Mouse (Mus musculus) midbrain, postnatal 0 days (tissue): Measurements from ENCODE around the gene Sgms2. TPM values are rescaled to one million over a fixed set of nuclear protein-coding genes. Genes with fewer than 3 reads are reported as not detected.

Source experiments
- ATAC-seq: fragments of 200-750 bp; cut with Nextera tagmentation; 2 replicates; pipeline ENCODE4 v1.8.0; 2017; ENCODE audit warnings: moderate number of reproducible peaks, mild to moderate bottlenecking, moderate TSS enrichment, moderate library complexity; ENCODE audit not compliant: low FRiP score
- DNase-seq: peaks from one replicate; pipeline ENCODE4 v3.0.0-alpha.2; 2015; ENCODE audit warnings: low spot score
- H3K27ac ChIP-seq: fragments of 300-500 bp; sonication (generic); 2 replicates; pipeline ENCODE4 v1.5.1; 2014; ENCODE audit warnings: low read depth, mild to moderate bottlenecking, low read length, mixed read lengths
- H3K27me3 ChIP-seq: fragments of 300-500 bp; sonication (generic); 2 replicates; pipeline ENCODE4 v1.6.1; 2014; ENCODE audit warnings: low read length, control low read depth, mixed read lengths; ENCODE audit not compliant: insufficient read depth
- H3K36me3 ChIP-seq: fragments of 300-500 bp; sonication (generic); 2 replicates; pipeline ENCODE4 v1.6.1; 2014; ENCODE audit warnings: low read length, control low read depth, mixed read lengths; ENCODE audit not compliant: insufficient read depth
- H3K4me1 ChIP-seq: fragments of 300-500 bp; sonication (generic); 2 replicates; pipeline ENCODE4 v1.6.1; 2014; ENCODE audit warnings: mild to moderate bottlenecking, control low read depth, antibody characterized with exemption, low read length, mixed read lengths; ENCODE audit not compliant: insufficient read depth
- H3K4me2 ChIP-seq: fragments of 300-500 bp; sonication (generic); 2 replicates; pipeline ENCODE4 v1.6.1; 2014; ENCODE audit warnings: low read depth, mild to moderate bottlenecking, low read length, mixed read lengths; ENCODE audit not compliant: poor library complexity, severe bottlenecking
- H3K4me3 ChIP-seq: fragments of 300-500 bp; sonication (generic); 2 replicates; pipeline ENCODE4 v1.5.1; 2014; ENCODE audit warnings: low read depth, mild to moderate bottlenecking, low read length, moderate library complexity
- H3K9ac ChIP-seq: fragments of 300-500 bp; sonication (generic); replicated peaks from 2 replicates; pipeline ENCODE4 v1.6.1; 2014; ENCODE audit warnings: mild to moderate bottlenecking, low read length, moderate library complexity, mixed read lengths; ENCODE audit not compliant: poor library complexity, severe bottlenecking
- H3K9me3 ChIP-seq: fragments of 300-500 bp; sonication (generic); 2 replicates; pipeline ENCODE4 v1.6.1; 2016; ENCODE audit warnings: low read length, control low read depth
- CTCF ChIP-seq: IDR thresholded peaks from 2 replicates; pipeline ENCODE4 v1.5.1; 2016; ENCODE audit warnings: antibody characterized with exemption, mild to moderate bottlenecking
- WGBS: fragments of 180-500 bp; shearing (Covaris S2); extraction: QIAGEN DNeasy Blood & Tissue Kit; methylation state at CpG from one replicate; pipeline ENCODE4 v1.1.7; 2014; 5-methylcytosine and 5-hydroxymethylcytosine counted together
- polyA plus RNA-seq: library from polyadenylated mRNA; unstranded; fragments of >200 nt; fragmentation: Nextera tagmentation; extraction: Ambion mirVana; gene quantifications from 2 replicates; pipeline ENCODE4 v1.2.1, GENCODE M21; 2015
- total RNA-seq: library from RNA; depleted of rRNA; stranded (reverse); fragments of >200 nt; gene quantifications from 2 replicates; pipeline ENCODE4 v1.2.3, GENCODE M21; 2014

Gene Sgms2
- total and polyA plus RNA-seq, 2 experiments from 2014 or later, result 1.9 to 10.6 TPM

DNA sequence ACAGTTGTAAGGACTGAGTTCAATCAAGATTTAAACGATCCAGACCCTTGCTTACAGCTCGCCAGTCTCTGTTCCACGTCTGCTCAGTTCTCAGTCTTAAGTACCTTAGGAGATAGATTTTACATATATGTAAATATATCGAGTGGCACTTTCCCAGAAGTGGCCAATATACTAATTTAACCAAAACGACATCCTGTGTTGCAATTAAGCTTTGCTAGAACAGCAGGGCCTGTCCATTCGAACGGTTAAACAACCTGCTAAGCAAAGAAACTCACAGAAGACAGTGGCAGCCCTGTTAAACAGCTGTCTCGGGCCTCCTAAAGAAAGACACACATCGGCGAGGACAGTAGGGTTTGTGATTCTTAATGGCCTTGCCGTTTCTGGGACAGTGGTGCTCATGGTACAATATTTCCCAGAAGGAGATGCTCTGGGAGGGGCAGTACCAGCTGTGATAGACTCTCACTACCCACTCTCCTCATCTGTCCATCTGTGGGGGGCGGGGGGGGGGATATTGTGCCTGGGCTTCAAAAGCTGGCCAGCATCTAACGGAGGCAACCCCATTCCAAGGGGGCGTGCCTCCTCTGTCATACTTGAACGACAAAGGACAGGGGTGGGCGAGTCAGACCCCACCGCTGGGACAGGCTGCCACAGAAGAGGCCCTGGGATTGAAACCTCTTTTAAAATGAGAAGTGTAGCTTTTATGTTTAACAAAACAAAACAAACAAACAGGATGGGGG, 9.1 kb downstream of the Sgms2 start:
- Histone ChIP-seq H3K4me3 (no peak overlapping the region), H3K4me2 (no peak overlapping the region), H3K27ac (no peak overlapping the region), H3K9ac (no peak overlapping the region), H3K36me3 (no peaks in the 10 kb centered on the region), H3K9me3 (no peaks in the 10 kb centered on the region), H3K4me1 (no peaks in the 10 kb centered on the region), H3K27me3 (no peaks in the 10 kb centered on the region)
- TF ChIP-seq CTCF, result no peak
- no peak for DNase-seq
- 57% methylated on average over 17 of the region's 17 CpGs for WGBS
- ATAC-seq, result no peak

DNA sequence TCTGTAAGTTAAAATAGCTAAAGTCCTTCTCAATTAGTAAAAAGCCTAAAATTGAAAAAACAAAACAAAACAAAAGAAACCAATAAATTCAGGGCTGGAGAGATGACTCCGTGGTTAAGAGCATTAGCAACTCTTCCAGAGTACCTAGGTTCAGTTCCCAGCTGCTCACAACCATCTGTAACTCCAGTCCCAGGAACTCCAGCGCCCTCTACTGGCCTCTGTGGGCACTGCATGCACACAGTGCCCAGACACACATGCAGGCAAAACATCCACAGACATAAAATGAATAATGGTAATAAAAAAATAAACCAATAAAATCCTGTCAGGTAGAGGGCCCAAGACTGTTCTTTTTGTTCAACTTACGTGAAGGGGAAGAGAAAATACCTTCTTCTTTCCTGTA, 10.6 kb downstream of the Sgms2 start:
- H3K27ac ChIP-seq, result no peak overlapping the region
- no peak overlapping the region for H3K4me3 ChIP-seq
- H3K27me3 ChIP-seq, result no peaks in the 10 kb centered on the region
- no peaks in the 10 kb centered on the region for H3K4me1 ChIP-seq
- peak; percentile 45 for TF ChIP-seq CTCF
- no peak overlapping the region for H3K4me2 ChIP-seq
- 63% methylated on average over 3 of the region's 3 CpGs for WGBS
- H3K9me3 ChIP-seq, result no peaks in the 10 kb centered on the region
- no peaks in the 10 kb centered on the region for H3K36me3 ChIP-seq
- H3K9ac ChIP-seq, result no peak overlapping the region
- ATAC-seq (no peak), DNase-seq (no peak)

DNA sequence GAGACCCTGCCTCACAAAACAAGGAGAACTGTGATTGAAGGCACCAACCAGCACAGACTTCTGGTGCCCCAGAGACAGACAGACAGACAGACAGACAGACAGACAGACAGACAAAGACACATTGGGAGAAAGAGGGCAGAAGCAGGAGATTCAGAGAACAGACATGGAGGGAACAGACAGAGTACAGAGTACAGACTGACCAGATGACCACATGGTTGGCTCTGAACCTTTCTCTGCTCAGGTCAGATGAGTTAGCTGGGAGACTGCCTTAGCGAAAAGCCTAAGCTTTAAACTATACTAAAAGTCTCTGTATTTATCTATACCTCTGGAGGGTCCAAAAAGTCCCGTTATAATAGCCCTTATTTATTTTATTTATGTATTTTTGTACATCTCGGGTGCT, 11.8 kb downstream of the Sgms2 start:
- Histone ChIP-seq H3K27me3 (no peaks in the 10 kb centered on the region), H3K36me3 (no peaks in the 10 kb centered on the region), H3K4me3 (no peak overlapping the region), H3K4me1 (no peaks in the 10 kb centered on the region), H3K4me2 (no peak overlapping the region), H3K27ac (no peak overlapping the region), H3K9ac (no peak overlapping the region), H3K9me3 (no peaks in the 10 kb centered on the region)
- no peak for DNase-seq
- ATAC-seq, result no peak
- TF ChIP-seq CTCF, result no peak
- 92% methylated on average over 3 of the region's 3 CpGs for WGBS

DNA sequence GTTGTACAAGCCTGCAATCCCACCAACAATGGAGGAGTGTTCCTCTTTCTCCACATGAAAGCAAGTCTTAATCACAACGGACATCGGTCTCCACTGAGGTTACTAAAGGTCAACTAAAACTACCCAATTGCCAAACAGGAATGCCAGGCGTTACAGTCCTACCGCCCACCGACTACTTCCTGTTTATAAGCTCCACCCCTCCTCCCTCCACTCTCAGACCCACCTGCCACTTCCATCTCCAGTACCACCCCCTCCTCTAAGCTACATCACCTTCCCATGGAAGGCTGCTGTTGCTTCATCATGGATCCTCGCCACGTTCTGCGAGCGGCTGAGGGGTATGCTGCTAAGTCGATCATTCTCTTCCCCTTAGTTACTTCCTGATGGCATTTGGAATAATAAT, 15.2 kb downstream of the Sgms2 start:
- H3K4me2 ChIP-seq, result no peak overlapping the region
- H3K9ac ChIP-seq, result no peak overlapping the region
- no peak for ATAC-seq

DNA sequence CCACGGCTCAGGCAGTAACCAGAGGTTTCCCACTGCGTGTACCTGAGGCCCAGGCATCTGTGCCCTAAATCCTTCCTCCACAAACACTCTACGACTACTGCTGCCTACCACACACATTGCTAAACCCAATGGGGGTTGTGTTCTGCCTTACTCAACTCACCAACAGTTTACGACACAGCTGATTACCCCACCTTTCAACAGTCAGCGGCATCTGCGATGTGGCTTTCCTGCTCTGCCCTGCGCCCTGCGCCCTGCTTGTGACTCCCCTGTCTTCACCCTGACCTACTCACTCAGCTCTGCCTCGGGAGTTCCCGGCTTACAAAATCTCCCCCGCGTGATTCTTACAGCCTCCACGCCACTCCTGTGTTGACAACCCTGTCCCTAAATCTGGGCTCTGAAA, 16.7 kb downstream of the Sgms2 start:
- no peak overlapping the region for H3K27ac ChIP-seq
- DNase-seq, result no peak
- H3K4me1 ChIP-seq, result 0 out of 2 replicates have a peak, but pooled peaks cover 3% of the 10 kb centered on the region
- no peaks in the 10 kb centered on the region for H3K9me3 ChIP-seq
- H3K4me2 ChIP-seq, result no peak overlapping the region
- WGBS, result 78% methylated on average over 13 of the region's 13 CpGs
- no peak for TF ChIP-seq CTCF
- ATAC-seq, result no peak
- H3K9ac ChIP-seq, result no peak overlapping the region
- H3K4me3 ChIP-seq, result no peak overlapping the region
- H3K27me3 ChIP-seq, result no peaks in the 10 kb centered on the region
- no peaks in the 10 kb centered on the region for H3K36me3 ChIP-seq

More for the DNA sequence above, 15.2 kb downstream of the Sgms2 start:
- H3K27ac ChIP-seq, result no peak overlapping the region
- no peak overlapping the region for H3K4me3 ChIP-seq
- no peaks in the 10 kb centered on the region for H3K27me3 ChIP-seq
- no peaks in the 10 kb centered on the region for H3K36me3 ChIP-seq
- TF ChIP-seq CTCF, result no peak
- H3K9me3 ChIP-seq, result no peaks in the 10 kb centered on the region
- no peak for DNase-seq
- H3K4me1 ChIP-seq, result no peaks in the 10 kb centered on the region
- WGBS, result 98% methylated on average over 10 of the region's 10 CpGs

DNA sequence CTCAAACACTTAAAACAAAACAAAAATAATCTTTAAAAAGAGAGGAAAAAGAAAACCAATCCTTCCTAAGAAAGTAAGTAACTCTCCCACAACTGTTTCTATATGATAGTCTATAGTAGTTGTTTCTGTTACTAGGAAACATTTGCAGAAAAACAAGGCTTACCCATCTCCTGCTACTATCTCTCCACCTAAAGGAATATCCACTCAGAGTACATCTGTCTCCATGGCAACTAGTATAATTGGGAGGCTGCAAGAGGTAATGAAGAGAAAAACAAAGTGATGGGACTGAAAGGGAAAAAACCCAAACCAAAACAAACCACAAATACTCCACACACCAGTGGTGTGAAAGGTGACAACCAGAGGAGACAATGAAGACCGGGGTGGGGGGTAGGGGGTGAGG, 17.7 kb downstream of the Sgms2 start:
- Histone ChIP-seq H3K36me3 (no peaks in the 10 kb centered on the region), H3K9ac (no peak overlapping the region), H3K9me3 (no peaks in the 10 kb centered on the region), H3K4me2 (no peak overlapping the region), H3K27me3 (no peaks in the 10 kb centered on the region), H3K4me1 (0 out of 2 replicates have a peak, but pooled peaks cover 3% of the 10 kb centered on the region), H3K4me3 (no peak overlapping the region), H3K27ac (no peak overlapping the region)
- 0% methylated on average over 1 of the region's 1 CpGs for WGBS
- DNase-seq (peak; percentile 57), ATAC-seq (no peak)
- TF ChIP-seq CTCF, result no peak
